Mouse (Mus musculus): Measurements from ENCODE around the gene Myl3. TPM values are rescaled to one million over a fixed set of nuclear protein-coding genes. Genes with fewer than 3 reads are reported as not detected.

Myl3 gene
- 1.6 and 12.3 TPM in 2 replicates for polyA plus RNA-seq (2015; fragmentation: Nextera tagmentation; extraction: Ambion mirVana)

GRCm38 (mm10) chr9:110741711-110742294 is at the start of gene Myl3:
TSS of gene Myl3 (plus strand) at chr9:110741861.
- Histone ChIP-seq H3K9ac (peak within 1 kb of the TSS; percentile 95), H3K36me3 (peaks cover 17% of the 10 kb centered on the region), H3K27me3 (peaks cover 44% of the 10 kb centered on the region), H3K4me2 (peak within 1 kb of the TSS; percentile 69), H3K4me3 (peak within 1 kb of the TSS; percentile 81), H3K9me3 (no peaks in the 10 kb centered on the region), H3K4me1 (peaks cover 56% of the 10 kb centered on the region), H3K27ac (peak within 1 kb of the TSS; percentile 98)
- no peak for ATAC-seq (ENCODE audit: insufficient number of reproducible peaks, insufficient read depth, low FRiP score, low TSS enrichment, low read depth)
- WGBS = 2% methylated on average over 17 of the region's 17 CpGs

GRCm38 (mm10) chr9:110695165-110695755 is 46.4 kb upstream of the Myl3 start:
- 73% methylated on average over 4 of the region's 4 CpGs for WGBS
- Histone ChIP-seq H3K4me2 (no peak overlapping the region), H3K9ac (no peak overlapping the region), H3K27me3 (no peaks in the 10 kb centered on the region), H3K36me3 (peaks cover 24% of the 10 kb centered on the region; the same call in 1 of the 2 replicates), H3K9me3 (no peaks in the 10 kb centered on the region), H3K4me1 (no peaks in the 10 kb centered on the region; the same call in 1 of the 2 replicates), H3K27ac (no peak overlapping the region), H3K4me3 (no peak overlapping the region)
- ATAC-seq (ENCODE audit: insufficient number of reproducible peaks, insufficient read depth, low FRiP score, low TSS enrichment, low read depth) = no peak

GRCm38 (mm10) chr9:110696427-110696826 is 45.2 kb upstream of the Myl3 start:
- Histone ChIP-seq H3K4me2 (no peak overlapping the region), H3K27me3 (no peaks in the 10 kb centered on the region), H3K4me1 (no peaks in the 10 kb centered on the region), H3K4me3 (no peak overlapping the region), H3K9me3 (no peaks in the 10 kb centered on the region), H3K9ac (no peak overlapping the region), H3K36me3 (peaks cover 32% of the 10 kb centered on the region), H3K27ac (no peak overlapping the region)
- WGBS = 89% methylated on average over 5 of the region's 5 CpGs
- ATAC-seq (ENCODE audit: insufficient number of reproducible peaks, insufficient read depth, low FRiP score, low TSS enrichment, low read depth) = no peak

- no peaks in the 10 kb centered on the region for H3K4me1 ChIP-seq
- WGBS = 83% methylated on average over 3 of the region's 3 CpGs
- no peak overlapping the region for H3K9ac ChIP-seq
- no peaks in the 10 kb centered on the region for H3K9me3 ChIP-seq
- peaks cover 34% of the 10 kb centered on the region for H3K36me3 ChIP-seq
- H3K27me3 ChIP-seq = no peaks in the 10 kb centered on the region
- no peak for ATAC-seq (ENCODE audit: insufficient number of reproducible peaks, insufficient read depth, low FRiP score, low TSS enrichment, low read depth)
- H3K4me3 ChIP-seq = no peak overlapping the region
- H3K4me2 ChIP-seq = no peak overlapping the region
- H3K27ac ChIP-seq = no peak overlapping the region
These were observed 44.2 kb upstream of the Myl3 start for GRCm38 (mm10) chr9:110697465-110697864.

- Histone ChIP-seq H3K4me3 (no peak overlapping the region), H3K4me2 (no peak overlapping the region), H3K4me1 (no peaks in the 10 kb centered on the region), H3K9me3 (no peaks in the 10 kb centered on the region), H3K27ac (no peak overlapping the region), H3K9ac (no peak overlapping the region), H3K36me3 (peaks cover 34% of the 10 kb centered on the region), H3K27me3 (no peaks in the 10 kb centered on the region)
- ATAC-seq (ENCODE audit: insufficient number of reproducible peaks, insufficient read depth, low FRiP score, low TSS enrichment, low read depth) = no peak
- 84% methylated on average over 3 of the region's 3 CpGs for WGBS
These were observed 42.1 kb upstream of the Myl3 start for GRCm38 (mm10) chr9:110699574-110699973.

GRCm38 (mm10) chr9:110701114-110702032 is 40.3 kb upstream of the Myl3 start:
- no peak overlapping the region for H3K9ac ChIP-seq
- H3K27ac ChIP-seq = no peak overlapping the region
- no peaks in the 10 kb centered on the region for H3K4me1 ChIP-seq
- no peak overlapping the region for H3K4me2 ChIP-seq
- H3K9me3 ChIP-seq = no peaks in the 10 kb centered on the region
- H3K27me3 ChIP-seq = no peaks in the 10 kb centered on the region
- 80% methylated on average over 12 of the region's 12 CpGs for WGBS
- ATAC-seq (ENCODE audit: insufficient number of reproducible peaks, insufficient read depth, low FRiP score, low TSS enrichment, low read depth) = no peak
- H3K36me3 ChIP-seq = peaks cover 25% of the 10 kb centered on the region
- H3K4me3 ChIP-seq = no peak overlapping the region

GRCm38 (mm10) chr9:110702848-110703247 is 38.8 kb upstream of the Myl3 start:
- no peaks in the 10 kb centered on the region for H3K9me3 ChIP-seq
- H3K4me3 ChIP-seq = no peak overlapping the region
- no peak overlapping the region for H3K27ac ChIP-seq
- H3K9ac ChIP-seq = no peak overlapping the region
- 91% methylated on average over 1 of the region's 1 CpGs for WGBS
- peaks cover 23% of the 10 kb centered on the region for H3K36me3 ChIP-seq
- H3K4me2 ChIP-seq = no peak overlapping the region
- no peaks in the 10 kb centered on the region for H3K27me3 ChIP-seq
- ATAC-seq (ENCODE audit: insufficient number of reproducible peaks, insufficient read depth, low FRiP score, low TSS enrichment, low read depth) = no peak
- H3K4me1 ChIP-seq = no peaks in the 10 kb centered on the region

- Histone ChIP-seq H3K4me1 (no peaks in the 10 kb centered on the region; the same call in 1 of the 2 replicates), H3K9ac (no peak overlapping the region), H3K27ac (no peak overlapping the region), H3K27me3 (no peaks in the 10 kb centered on the region), H3K9me3 (no peaks in the 10 kb centered on the region), H3K4me2 (no peak overlapping the region), H3K4me3 (no peak overlapping the region), H3K36me3 (peaks cover 28% of the 10 kb centered on the region)
- no peak for ATAC-seq (ENCODE audit: insufficient number of reproducible peaks, insufficient read depth, low FRiP score, low TSS enrichment, low read depth)
- 87% methylated on average over 6 of the region's 6 CpGs for WGBS
These were observed 37.7 kb upstream of the Myl3 start for GRCm38 (mm10) chr9:110703951-110704350.

GRCm38 (mm10) chr9:110706784-110707183 is 34.9 kb upstream of the Myl3 start:
- no peak overlapping the region for H3K27ac ChIP-seq
- H3K4me2 ChIP-seq = no peak overlapping the region
- no peak for ATAC-seq (ENCODE audit: insufficient number of reproducible peaks, insufficient read depth, low FRiP score, low TSS enrichment, low read depth)
- no peak overlapping the region for H3K4me3 ChIP-seq
- H3K27me3 ChIP-seq = no peaks in the 10 kb centered on the region
- WGBS = 72% methylated on average over 5 of the region's 5 CpGs
- H3K4me1 ChIP-seq = peaks cover 9% of the 10 kb centered on the region
- no peak overlapping the region for H3K9ac ChIP-seq
- peaks cover 26% of the 10 kb centered on the region for H3K36me3 ChIP-seq
- no peaks in the 10 kb centered on the region for H3K9me3 ChIP-seq

GRCm38 (mm10) chr9:110709640-110710258 is 31.9 kb upstream of the Myl3 start:
- H3K36me3 ChIP-seq = peaks cover 31% of the 10 kb centered on the region
- H3K27ac ChIP-seq = no peak overlapping the region; the same call in 1 of the 2 replicates
- no peaks in the 10 kb centered on the region for H3K9me3 ChIP-seq
- H3K4me1 ChIP-seq = peaks cover 9% of the 10 kb centered on the region
- ATAC-seq (ENCODE audit: insufficient number of reproducible peaks, insufficient read depth, low FRiP score, low TSS enrichment, low read depth) = peak; percentile 78; the same call in 1 of the 2 replicates
- H3K4me3 ChIP-seq = peak overlapping the region; percentile 8; the same call in 1 of the 2 replicates
- no peaks in the 10 kb centered on the region for H3K27me3 ChIP-seq
- peak overlapping the region; percentile 52 for H3K9ac ChIP-seq
- peak overlapping the region; percentile 27 for H3K4me2 ChIP-seq
- WGBS = 35% methylated on average over 5 of the region's 5 CpGs

GRCm38 (mm10) chr9:110711532-110711931 is 30.1 kb upstream of the Myl3 start:
- ATAC-seq (ENCODE audit: insufficient number of reproducible peaks, insufficient read depth, low FRiP score, low TSS enrichment, low read depth) = no peak
- Histone ChIP-seq H3K27me3 (no peaks in the 10 kb centered on the region), H3K36me3 (peaks cover 30% of the 10 kb centered on the region), H3K9me3 (no peaks in the 10 kb centered on the region), H3K9ac (no peak overlapping the region), H3K4me2 (no peak overlapping the region), H3K27ac (no peak overlapping the region), H3K4me1 (peaks cover 9% of the 10 kb centered on the region), H3K4me3 (no peak overlapping the region)
- WGBS = 81% methylated on average over 1 of the region's 1 CpGs

Data from embryonic facial prominence, embryonic 13.5 days (tissue).